Mouse (Mus musculus) brain, embryonic 18.5 days (tissue): ENCODE data around the gene Col1a1.
A peak's percentile ranks its signal among the peaks of the same experiment; 100 is the strongest.

Experiments
- DNase-seq: peaks from one replicate; pipeline ENCODE4 v3.0.0-alpha.2; 2012; ENCODE audit warnings: low read depth, low spot score

Gene Col1a1

GRCm38 (mm10) chr11:94936045-94936444 lies at the start of gene Col1a1:
Col1a1 (plus strand) TSS chr11:94936224.
- no peak for DNase-seq

DNA sequence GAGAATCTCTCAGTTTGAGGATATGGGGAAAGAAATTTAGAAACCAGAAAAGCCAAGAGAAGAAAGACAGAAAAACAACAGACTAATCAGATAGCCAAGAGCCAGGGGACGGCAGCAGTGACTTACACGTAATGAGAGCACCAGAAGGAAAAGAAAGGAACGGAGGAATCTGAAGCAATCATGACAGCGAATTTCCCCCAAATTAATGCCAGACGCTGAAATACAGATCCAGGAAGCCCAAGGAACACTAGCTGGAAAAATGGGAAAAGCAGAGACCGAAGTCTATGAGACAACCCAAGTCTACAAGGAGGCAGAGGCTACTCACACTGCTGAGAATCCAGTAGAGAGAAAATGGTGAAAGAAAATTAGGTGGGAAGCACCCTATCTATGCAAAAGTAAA lies 44.9 kb upstream of the Col1a1 start:
- no peak for DNase-seq

DNA sequence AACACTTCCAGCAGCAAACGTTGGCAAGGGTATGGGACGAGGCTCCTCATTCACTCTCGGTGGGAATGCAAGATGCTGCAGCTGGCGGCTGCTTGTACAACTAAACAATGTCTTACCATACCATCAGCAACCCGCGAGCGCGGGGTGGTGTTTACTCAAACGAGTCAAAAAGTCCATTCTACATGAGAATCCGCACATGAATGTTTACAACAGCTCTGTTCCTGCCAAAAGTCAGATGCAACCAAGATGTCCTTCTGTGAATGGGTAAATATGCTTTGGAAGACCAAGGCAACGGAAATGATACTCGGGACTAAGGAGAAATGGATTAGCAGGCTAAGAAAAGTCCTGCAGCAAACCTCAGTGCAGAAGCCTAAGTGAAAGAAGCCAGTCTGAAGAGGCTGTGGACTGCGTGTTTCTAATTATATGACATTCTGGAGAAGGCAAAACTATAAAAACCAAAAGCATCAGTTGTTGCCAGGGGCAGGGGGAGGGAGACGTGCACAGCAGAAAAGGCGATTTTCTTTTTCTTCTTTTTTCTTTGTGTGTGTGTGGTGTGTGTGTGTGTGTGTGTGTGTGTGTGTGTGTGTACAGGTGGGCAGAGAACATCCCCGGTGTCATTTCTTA lies 39.2 kb upstream of the Col1a1 start:
- no peak for DNase-seq

DNA sequence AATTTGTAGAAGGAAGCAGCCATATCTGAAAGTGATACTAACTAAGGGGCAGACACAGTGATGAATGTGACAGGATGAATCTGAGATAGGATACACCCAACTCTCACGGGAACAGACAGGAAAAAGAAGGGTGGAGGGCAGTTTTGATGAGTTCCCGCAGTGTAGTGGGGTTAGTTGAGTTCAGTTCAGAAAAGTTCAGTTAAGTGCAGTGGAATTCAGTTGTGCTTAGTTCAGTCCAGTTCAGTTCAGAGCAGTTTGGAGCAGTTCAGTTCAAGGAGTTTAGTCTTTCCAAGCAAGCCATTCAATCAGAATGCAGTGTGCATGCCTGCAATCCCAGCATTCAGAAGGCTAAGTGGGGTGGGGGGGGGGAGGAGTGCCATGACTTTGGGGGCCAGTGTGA lies 34.8 kb upstream of the Col1a1 start:
- DNase-seq = no peak

- no peak for DNase-seq
These were observed 31.7 kb upstream of the Col1a1 start for GRCm38 (mm10) chr11:94904306-94904705.

- no peak for DNase-seq
These were observed 25.1 kb upstream of the Col1a1 start for GRCm38 (mm10) chr11:94910971-94911370.

- DNase-seq = no peak
These were observed 23.5 kb upstream of the Col1a1 start for GRCm38 (mm10) chr11:94912568-94912967.

DNA sequence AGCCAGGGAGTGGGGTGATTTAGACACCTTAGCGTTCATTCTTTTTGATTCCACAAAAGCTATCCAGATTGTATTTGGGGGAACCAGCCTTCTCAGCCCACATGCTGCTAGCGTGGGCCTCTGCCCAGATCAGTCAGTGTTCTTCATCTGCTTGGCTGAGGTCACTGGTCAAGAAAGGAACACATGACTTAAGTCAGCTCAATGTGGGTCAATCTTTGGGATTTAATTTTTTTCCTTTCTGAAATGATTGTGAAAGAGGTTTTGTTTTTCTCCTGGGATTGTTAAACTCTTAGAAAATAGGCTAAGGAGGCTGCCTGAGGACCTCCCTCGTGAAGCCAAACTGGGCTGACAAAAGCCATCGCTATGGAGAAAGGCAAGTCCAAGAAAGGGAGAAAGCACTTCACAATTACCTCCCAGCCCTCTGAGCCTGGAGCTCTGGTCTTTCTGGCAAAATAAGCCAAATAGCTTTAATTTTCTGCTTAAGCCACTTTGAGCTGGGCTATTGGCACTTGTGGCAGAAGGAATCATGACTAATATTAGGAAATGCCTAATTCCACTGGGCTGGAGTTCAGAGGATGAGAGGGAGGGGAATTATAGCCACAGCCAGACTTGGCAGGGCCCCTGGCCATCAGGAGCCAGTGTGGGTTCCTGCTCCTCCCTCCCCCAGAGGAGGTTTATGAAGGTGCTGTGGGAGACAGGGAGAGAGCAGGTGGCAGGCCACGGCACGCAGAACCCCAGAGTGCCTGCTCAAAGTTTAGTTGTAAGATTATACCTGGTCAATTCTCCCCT lies 22.5 kb upstream of the Col1a1 start:
- DNase-seq = no peak

DNA sequence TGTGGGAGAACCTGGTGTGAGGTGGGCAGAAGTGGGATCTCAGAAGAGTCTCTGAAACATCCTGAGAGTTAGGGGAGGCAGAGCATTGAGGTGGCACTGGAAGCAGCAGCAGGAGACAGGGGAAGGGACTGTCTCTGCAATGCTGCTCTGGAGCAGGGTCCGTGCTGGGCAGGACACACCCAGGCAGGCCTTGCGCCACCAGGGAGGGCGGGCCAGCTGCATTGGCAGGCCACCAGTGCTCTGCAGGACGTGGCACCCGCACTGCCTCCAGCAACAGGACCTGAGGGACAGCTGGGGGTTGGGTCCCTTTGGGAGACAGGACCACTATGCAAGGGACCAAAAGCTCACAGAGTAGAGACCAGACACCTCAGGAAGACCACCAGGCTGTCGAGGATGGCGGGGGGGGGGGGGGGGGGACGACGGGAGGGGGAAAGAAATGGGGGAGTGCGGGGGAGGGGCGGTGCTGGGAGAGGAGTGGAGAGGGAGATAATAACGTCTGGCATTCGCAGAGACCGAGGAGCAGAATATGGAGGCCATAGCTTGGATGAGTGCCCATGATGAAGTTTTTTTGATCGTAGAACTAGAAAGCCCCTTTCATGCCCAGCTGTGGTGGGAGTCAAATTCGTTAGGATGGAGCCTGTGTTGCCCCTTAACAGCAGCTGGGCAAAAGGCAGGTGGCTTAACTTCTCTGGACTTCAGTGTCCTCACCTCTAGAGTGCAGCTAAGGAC lies 20.2 kb upstream of the Col1a1 start:
- no peak for DNase-seq

GRCm38 (mm10) chr11:94916477-94916876 lies 19.5 kb upstream of the Col1a1 start:
- DNase-seq = no peak

DNA sequence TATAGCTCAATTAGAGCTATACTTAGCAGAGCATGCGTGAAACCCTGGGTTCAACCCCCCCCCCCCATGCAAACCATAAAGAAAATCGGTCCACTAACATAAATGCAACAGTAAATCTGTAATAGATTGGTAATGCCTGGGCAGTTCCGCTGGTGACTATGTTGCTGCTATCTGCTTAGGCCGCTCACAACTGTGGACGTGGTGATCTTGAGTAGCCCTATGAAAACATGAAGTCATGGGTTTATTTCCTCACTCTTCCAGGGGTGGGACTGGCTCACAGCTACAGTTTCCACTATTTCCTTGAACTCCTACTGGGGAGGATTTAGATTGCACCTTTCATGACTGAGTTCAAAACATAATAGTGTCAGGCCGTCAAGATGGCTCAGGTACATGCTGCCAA lies 18.3 kb upstream of the Col1a1 start:
- DNase-seq = no peak

DNA sequence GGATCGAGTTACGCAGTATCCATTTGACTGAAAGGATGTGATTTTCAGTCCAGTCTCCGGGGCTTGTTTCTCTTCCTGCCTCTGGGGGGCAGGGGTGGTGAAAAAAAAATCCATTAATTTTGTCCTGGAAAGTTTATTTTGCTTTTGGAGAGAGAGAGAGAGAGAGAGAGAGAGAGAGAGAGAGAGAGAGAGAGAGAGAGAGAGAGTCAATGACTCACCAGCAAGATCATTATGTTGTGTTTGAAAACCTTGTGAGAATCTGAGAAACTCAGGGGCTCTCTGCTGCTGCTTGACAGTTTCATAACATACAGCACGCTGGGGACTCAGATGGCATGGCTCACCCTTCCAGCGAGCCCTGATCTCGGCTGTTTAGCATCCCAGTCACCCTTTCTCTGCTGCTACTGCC lies 15.0 kb upstream of the Col1a1 start:
- no peak for DNase-seq

GRCm38 (mm10) chr11:94924977-94925376 lies 11.0 kb upstream of the Col1a1 start:
- no peak for DNase-seq

DNA sequence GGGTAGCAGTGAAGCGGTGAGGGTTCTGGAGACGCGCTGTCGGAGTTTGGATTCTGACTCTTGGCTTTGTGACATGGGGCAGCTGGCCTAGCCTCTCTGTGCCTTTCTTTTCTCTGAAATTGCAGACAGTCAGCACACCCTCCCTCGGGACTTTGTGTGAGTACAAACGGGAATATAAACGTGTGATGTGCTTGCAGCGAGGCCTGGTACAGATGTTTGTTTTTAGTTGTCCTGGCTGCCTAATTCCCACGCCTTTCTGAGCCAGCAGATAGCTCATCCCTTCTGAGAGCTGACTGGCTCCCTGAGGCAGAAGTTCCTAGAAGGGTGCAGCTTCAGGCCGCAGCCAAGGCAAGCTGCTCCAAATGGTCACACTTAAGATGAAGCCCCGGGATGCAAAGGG lies 9.6 kb upstream of the Col1a1 start:
- DNase-seq = no peak

DNA sequence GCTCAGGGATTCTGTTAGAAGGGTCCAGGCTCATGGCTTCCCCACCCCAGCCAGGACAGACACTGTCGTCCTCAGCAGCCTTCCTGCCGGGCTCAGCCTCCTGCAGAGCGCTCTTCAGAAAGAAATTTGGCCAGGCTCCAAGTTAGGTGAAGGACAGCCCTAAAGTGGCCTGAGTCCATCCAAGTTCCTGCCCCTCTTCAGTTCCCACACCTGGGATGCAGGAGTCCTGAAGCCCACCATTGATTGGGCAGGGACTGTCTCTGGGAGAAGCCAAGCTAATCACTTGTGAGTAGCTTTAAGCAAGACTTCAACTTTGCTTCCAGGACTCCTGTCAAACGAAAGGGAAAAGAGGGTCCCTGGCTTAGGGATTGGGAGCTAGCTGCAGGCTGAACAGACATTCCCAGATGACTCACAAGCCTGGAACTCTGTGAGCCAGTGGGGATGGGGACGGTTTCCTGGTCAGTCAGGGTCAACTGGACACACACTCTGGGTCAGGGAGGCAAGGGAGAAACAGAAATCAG lies 8.2 kb upstream of the Col1a1 start:
- no peak for DNase-seq

DNA sequence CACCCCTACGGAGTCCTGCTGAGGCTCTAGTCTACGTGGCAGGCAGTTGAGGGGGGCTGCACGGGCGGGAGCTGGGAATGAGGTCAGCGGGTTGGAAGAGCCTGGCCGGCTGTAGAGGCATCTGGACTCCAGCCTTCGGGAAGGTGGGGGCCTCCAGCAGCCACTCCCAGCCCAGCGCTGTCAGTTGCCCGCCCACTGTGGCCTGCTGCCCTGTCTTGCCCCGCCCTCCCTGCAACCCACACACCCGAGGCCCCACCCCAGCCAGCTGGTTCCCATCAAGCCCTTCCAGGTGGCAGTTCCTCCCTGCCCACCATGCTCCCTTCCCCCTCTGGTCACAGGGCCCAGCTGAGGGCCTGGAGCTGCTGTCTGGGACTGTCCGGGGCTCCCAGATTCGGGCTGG lies 7.2 kb upstream of the Col1a1 start:
- no peak for DNase-seq

DNA sequence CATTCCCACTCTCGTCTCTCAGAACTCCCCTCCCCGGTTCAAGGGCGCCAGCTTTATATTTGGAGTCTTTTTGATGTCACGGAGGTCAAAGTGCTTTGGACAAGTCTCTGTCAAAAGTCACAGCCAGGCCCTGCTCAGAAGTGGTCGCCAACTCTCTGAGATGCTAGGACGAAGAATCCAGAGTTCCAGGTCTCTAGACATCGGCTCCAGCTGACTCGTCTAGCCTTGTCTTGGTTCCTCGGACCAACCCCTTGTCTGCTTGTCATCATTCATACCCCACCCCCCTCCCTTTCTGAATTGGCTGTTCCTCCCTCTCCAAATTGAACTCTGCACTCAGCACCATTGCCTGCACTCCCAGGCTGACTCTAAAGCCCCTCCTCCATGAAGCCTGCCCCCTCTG lies 6.4 kb upstream of the Col1a1 start:
- no peak for DNase-seq

- no peak for DNase-seq
These were observed 5.9 kb upstream of the Col1a1 start for GRCm38 (mm10) chr11:94930151-94930550.

DNA sequence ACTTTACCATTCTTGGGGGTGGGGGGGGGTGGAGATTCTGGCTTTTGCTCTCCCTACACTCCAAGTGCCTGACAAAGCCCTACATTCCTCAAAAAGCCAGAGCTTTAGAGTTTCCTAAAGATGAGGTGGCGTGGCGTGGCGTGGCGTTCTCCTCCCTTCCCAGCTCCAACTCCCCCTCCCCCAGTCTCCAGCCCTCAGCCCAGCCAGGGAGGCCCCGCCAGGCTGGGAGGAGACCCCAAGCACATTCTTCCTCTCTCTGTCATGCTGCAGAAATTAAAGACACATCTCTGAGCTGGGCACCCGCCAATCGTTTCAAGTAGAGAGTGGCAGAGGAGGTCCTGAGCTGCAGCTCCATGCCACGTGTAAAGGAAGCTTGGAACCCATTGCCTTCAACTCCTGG lies 2.4 kb upstream of the Col1a1 start:
- DNase-seq = no peak

GRCm38 (mm10) chr11:94934526-94934925 lies 1.5 kb upstream of the Col1a1 start:
- DNase-seq = no peak

- peak; percentile 51 for DNase-seq
These were observed 849 bp downstream of the Col1a1 start for GRCm38 (mm10) chr11:94936851-94937295.

- no peak for DNase-seq
These were observed 1.3 kb downstream of the Col1a1 start for GRCm38 (mm10) chr11:94937335-94937781.
